Mouse (Mus musculus) limb, embryonic 14.5 days (tissue): ENCODE results near the gene Csk. TPM values are rescaled to one million over a fixed set of nuclear protein-coding genes. Genes with fewer than 3 reads are reported as not detected.

ENCODE experiments used
- ATAC-seq: fragments of 200-750 bp; cut with Nextera tagmentation; 2 replicates; pipeline ENCODE4 v1.8.0; 2017; ENCODE audit warnings: low read depth, moderate number of reproducible peaks, moderate TSS enrichment; ENCODE audit not compliant: low FRiP score
- DNase-seq: peaks from one replicate; pipeline ENCODE4 v3.0.0-alpha.2; 2015; ENCODE audit warnings: low spot score
- H3K27ac ChIP-seq: fragments of 300-500 bp; sonication (generic); replicated peaks from 2 replicates; pipeline ENCODE4 v1.5.1; 2014; ENCODE audit warnings: low read depth, mild to moderate bottlenecking, low read length, moderate library complexity, mixed read lengths
- H3K27me3 ChIP-seq: fragments of 300-500 bp; sonication (generic); 2 replicates; pipeline ENCODE4 v1.6.1; 2014; ENCODE audit warnings: low read length, mixed read lengths; ENCODE audit not compliant: control insufficient read depth, insufficient read depth
- H3K36me3 ChIP-seq: fragments of 300-500 bp; sonication (generic); 2 replicates; pipeline ENCODE4 v1.6.1; 2014; ENCODE audit warnings: mild to moderate bottlenecking, low read length, moderate library complexity, mixed read lengths; ENCODE audit not compliant: control insufficient read depth, insufficient read depth
- H3K4me1 ChIP-seq: fragments of 300-500 bp; sonication (generic); 2 replicates; pipeline ENCODE4 v1.6.1; 2014; ENCODE audit warnings: antibody characterized with exemption, low read length, mixed read lengths; ENCODE audit not compliant: control insufficient read depth, insufficient read depth
- H3K4me2 ChIP-seq: fragments of 300-500 bp; sonication (generic); replicated peaks from 2 replicates; pipeline ENCODE4 v1.6.1; 2014; ENCODE audit warnings: low read depth, mild to moderate bottlenecking, low read length, moderate library complexity; ENCODE audit not compliant: severe bottlenecking
- H3K4me3 ChIP-seq: fragments of 300-500 bp; sonication (generic); replicated peaks from 2 replicates; pipeline ENCODE4 v1.5.1; 2014; ENCODE audit warnings: low read length
- H3K9ac ChIP-seq: fragments of 300-500 bp; sonication (generic); 2 replicates; pipeline ENCODE4 v1.6.1; 2014; ENCODE audit warnings: mild to moderate bottlenecking, low read depth, low read length, moderate library complexity; ENCODE audit not compliant: severe bottlenecking
- H3K9me3 ChIP-seq: fragments of 300-500 bp; sonication (generic); 2 replicates; pipeline ENCODE4 v1.6.1; 2016; ENCODE audit warnings: low read length; ENCODE audit not compliant: control insufficient read depth
- POLR2A ChIP-seq: fragments of 200-500 bp; IDR thresholded peaks from 2 replicates; pipeline ENCODE4 v1.8.0; 2012; ENCODE audit warnings: inconsistent platforms, mild to moderate bottlenecking, moderate library complexity, borderline replicate concordance; ENCODE audit not compliant: insufficient read depth, insufficient read length; ENCODE audit errors: extremely low read depth
- WGBS: fragments of 180-500 bp; shearing (Covaris S2); extraction: QIAGEN DNeasy Blood & Tissue Kit; methylation state at CpG from one replicate; pipeline ENCODE4 v1.1.7; 2014; 5-methylcytosine and 5-hydroxymethylcytosine counted together
- polyA plus RNA-seq, 2 experiments: library from polyadenylated mRNA; depleted of rRNA in 1 of 2; stranded (reverse) in 1 of 2; unstranded in 1 of 2; fragments of >200 nt; fragmentation: Nextera tagmentation in 1 of 2; extraction: Ambion mirVana in 1 of 2; gene quantifications; 2 replicates each; pipeline versions ENCODE4 v1.2.1 to v1.2.3; 2012 to 2014

Csk gene
- polyA plus RNA-seq, 2 experiments, result 28.1 to 91.4 TPM

- Histone ChIP-seq H3K36me3 (peaks cover 17% of the 10 kb centered on the region), H3K27me3 (no peaks in the 10 kb centered on the region), H3K27ac (no peak overlapping the region), H3K9me3 (no peaks in the 10 kb centered on the region), H3K4me1 (no peaks in the 10 kb centered on the region), H3K4me3 (no peak overlapping the region), H3K4me2 (no peak overlapping the region), H3K9ac (no peak overlapping the region)
- 53% methylated on average over 8 of the region's 8 CpGs for WGBS
- no peak for TF ChIP-seq POLR2A
- ATAC-seq, result no peak
- no peak for DNase-seq
These were observed 54.4 kb downstream of the Csk start for GRCm38 (mm10) chr9:57598851-57599563.

DNA sequence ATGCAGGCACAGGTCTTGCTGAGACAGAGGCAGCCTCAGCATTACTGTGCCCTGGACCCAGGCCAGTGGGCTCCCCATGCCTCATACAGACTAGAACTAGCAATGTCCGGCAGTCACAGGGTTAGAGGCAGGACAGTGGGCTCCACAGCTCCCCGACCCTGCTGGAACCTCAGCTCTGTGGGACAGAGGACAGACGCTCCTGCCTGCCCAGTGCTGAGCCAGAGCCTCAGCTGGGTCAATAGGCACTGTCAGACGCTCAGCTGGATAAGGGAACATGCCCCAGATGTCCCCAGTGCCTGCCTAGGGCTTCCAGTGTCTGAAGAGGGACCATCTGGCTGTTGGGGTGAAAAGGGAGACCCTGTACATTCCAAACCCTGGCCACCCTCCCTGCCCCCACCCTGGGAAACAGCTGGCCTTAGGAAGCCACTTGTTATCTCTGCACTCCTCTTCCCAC lies 55.5 kb downstream of the Csk start:
- H3K9ac ChIP-seq, result no peak overlapping the region
- WGBS, result 32% methylated on average over 4 of the region's 4 CpGs
- DNase-seq (no peak), ATAC-seq (0 out of 2 replicates have a peak, but pooled peaks have one; percentile 20)
- H3K4me3 ChIP-seq, result no peak overlapping the region
- no peak overlapping the region for H3K4me2 ChIP-seq
- H3K36me3 ChIP-seq, result peaks cover 27% of the 10 kb centered on the region
- no peaks in the 10 kb centered on the region for H3K9me3 ChIP-seq
- no peak for TF ChIP-seq POLR2A
- H3K4me1 ChIP-seq, result no peaks in the 10 kb centered on the region
- H3K27me3 ChIP-seq, result no peaks in the 10 kb centered on the region
- no peak overlapping the region for H3K27ac ChIP-seq

GRCm38 (mm10) chr9:57597265-57597664 lies 56.2 kb downstream of the Csk start:
- ATAC-seq, result no peak
- H3K36me3 ChIP-seq, result peaks cover 33% of the 10 kb centered on the region
- H3K4me3 ChIP-seq, result no peak overlapping the region
- no peaks in the 10 kb centered on the region for H3K27me3 ChIP-seq
- no peak overlapping the region for H3K9ac ChIP-seq
- H3K9me3 ChIP-seq, result no peaks in the 10 kb centered on the region
- H3K4me2 ChIP-seq, result no peak overlapping the region
- no peaks in the 10 kb centered on the region for H3K4me1 ChIP-seq
- WGBS, result 83% methylated on average over 8 of the region's 8 CpGs
- no peak overlapping the region for H3K27ac ChIP-seq
- no peak for TF ChIP-seq POLR2A
- DNase-seq, result no peak

- peaks cover 5% of the 10 kb centered on the region for H3K4me1 ChIP-seq
- H3K4me3 ChIP-seq, result no peak overlapping the region
- H3K9me3 ChIP-seq, result no peaks in the 10 kb centered on the region
- DNase-seq (no peak), ATAC-seq (no peak)
- H3K27ac ChIP-seq, result no peak overlapping the region
- H3K9ac ChIP-seq, result no peak overlapping the region
- no peaks in the 10 kb centered on the region for H3K27me3 ChIP-seq
- no peak for TF ChIP-seq POLR2A
- peaks cover 38% of the 10 kb centered on the region for H3K36me3 ChIP-seq
- 79% methylated on average over 9 of the region's 9 CpGs for WGBS
- H3K4me2 ChIP-seq, result no peak overlapping the region
These were observed 59.3 kb downstream of the Csk start for GRCm38 (mm10) chr9:57594174-57594509.

DNA sequence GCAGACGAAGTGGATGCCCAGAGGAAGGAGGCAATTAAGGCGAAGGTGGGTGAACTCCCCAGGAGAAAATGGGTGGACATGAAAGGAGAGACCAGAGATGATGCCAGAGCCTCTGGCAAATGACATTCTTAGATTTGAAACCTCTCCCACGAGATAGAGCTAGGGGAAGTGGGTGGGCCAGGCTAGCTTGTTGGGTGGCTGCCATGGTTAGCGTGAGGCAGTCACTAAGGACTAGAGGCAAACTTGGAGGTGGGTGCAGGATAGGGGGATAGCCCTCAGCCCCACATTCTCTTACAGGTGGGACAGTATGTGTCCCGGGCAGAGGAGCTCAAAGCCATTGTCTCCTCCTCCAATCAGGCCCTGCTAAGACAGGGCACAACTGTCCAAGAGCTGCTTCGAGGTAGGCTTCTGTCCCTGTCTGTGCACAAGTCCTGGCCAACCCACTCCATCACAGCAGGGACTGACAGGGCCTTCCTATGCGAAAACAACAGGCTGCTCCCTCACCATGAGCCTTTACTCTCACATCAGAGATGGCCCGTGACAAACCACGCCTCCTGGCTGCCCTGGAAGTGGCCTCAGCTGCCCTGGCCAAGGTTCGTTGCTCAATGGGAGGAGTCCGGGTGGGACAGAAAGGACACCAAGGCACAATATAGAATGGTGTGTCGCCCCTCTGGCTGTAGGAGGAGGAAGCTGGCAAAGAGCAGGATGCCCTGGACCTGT lies 59.8 kb downstream of the Csk start:
- TF ChIP-seq POLR2A, result no peak
- Histone ChIP-seq H3K4me3 (no peak overlapping the region), H3K4me2 (no peak overlapping the region), H3K9ac (no peak overlapping the region), H3K27me3 (no peaks in the 10 kb centered on the region), H3K4me1 (peaks cover 7% of the 10 kb centered on the region), H3K9me3 (no peaks in the 10 kb centered on the region), H3K36me3 (peaks cover 38% of the 10 kb centered on the region), H3K27ac (no peak overlapping the region)
- DNase-seq, result no peak
- 48% methylated on average over 11 of the region's 12 CpGs for WGBS
- ATAC-seq, result no peak
